Mouse (Mus musculus): ENCODE results near the gene Fam13a. TPM values are rescaled to one million over a fixed set of nuclear protein-coding genes. Genes with fewer than 3 reads are reported as not detected.

The Fam13a gene
- total RNA-seq, 2 experiments from 2014 or later, result 7.6 to 12.6 TPM

- Histone ChIP-seq H3K4me3 (no peak overlapping the region), H3K27ac (no peak overlapping the region)
- no peak for DNase-seq
- TF ChIP-seq CTCF (IDR thresholded peaks at IDR 0.05), result no peak
- intact Hi-C loops (cut with DNase I), result no loop called here
These were observed 77.5 kb downstream of the Fam13a start for GRCm38 (mm10) chr6:58946840-58947239.

- Histone ChIP-seq H3K27ac (no peak overlapping the region), H3K4me3 (no peak overlapping the region)
- intact Hi-C loops (cut with DNase I), result no loop called here
- no peak for DNase-seq
- no peak for TF ChIP-seq CTCF (IDR thresholded peaks at IDR 0.05)
These were observed 78.1 kb downstream of the Fam13a start for GRCm38 (mm10) chr6:58946246-58946645.

- TF ChIP-seq CTCF (IDR thresholded peaks at IDR 0.05), result no peak
- DNase-seq, result no peak
- no peak overlapping the region for H3K27ac ChIP-seq
- intact Hi-C loops (cut with DNase I), result no loop called here
- H3K4me3 ChIP-seq, result no peak overlapping the region
These were observed 80.4 kb downstream of the Fam13a start for GRCm38 (mm10) chr6:58943958-58944357.

- H3K4me3 ChIP-seq, result no peak overlapping the region
- DNase-seq, result no peak
- intact Hi-C loops (cut with DNase I), result no loop called here
- no peak overlapping the region for H3K27ac ChIP-seq
- no peak for TF ChIP-seq CTCF (IDR thresholded peaks at IDR 0.05)
These were observed 82.1 kb downstream of the Fam13a start for GRCm38 (mm10) chr6:58942276-58942675.

GRCm38 (mm10) chr6:58937726-58938125 is 86.6 kb downstream of the Fam13a start:
- DNase-seq, result no peak
- TF ChIP-seq CTCF (IDR thresholded peaks at IDR 0.05), result no peak
- no peak overlapping the region for H3K4me3 ChIP-seq
- intact Hi-C loops (cut with DNase I), result no loop called here
- no peak overlapping the region for H3K27ac ChIP-seq

- Histone ChIP-seq H3K27ac (no peak overlapping the region), H3K4me3 (no peak overlapping the region)
- no peak for DNase-seq
- intact Hi-C loops (cut with DNase I), result no loop called here
- no peak for TF ChIP-seq CTCF (IDR thresholded peaks at IDR 0.05)
These were observed 90.2 kb downstream of the Fam13a start for GRCm38 (mm10) chr6:58934144-58934543.

GRCm38 (mm10) chr6:58933189-58933913 is 91.0 kb downstream of the Fam13a start:
- intact Hi-C loops (cut with DNase I), result no loop called here
- no peak for TF ChIP-seq CTCF (IDR thresholded peaks at IDR 0.05)
- no peak for DNase-seq
- Histone ChIP-seq H3K4me3 (no peak overlapping the region), H3K27ac (no peak overlapping the region)

GRCm38 (mm10) chr6:58932515-58933188 is 91.7 kb downstream of the Fam13a start:
- no peak for DNase-seq
- intact Hi-C loops (cut with DNase I), result no loop called here
- Histone ChIP-seq H3K4me3 (no peak overlapping the region), H3K27ac (no peak overlapping the region)
- no peak for TF ChIP-seq CTCF (IDR thresholded peaks at IDR 0.05)

- Histone ChIP-seq H3K4me3 (no peak overlapping the region), H3K27ac (no peak overlapping the region)
- no peak for DNase-seq
- intact Hi-C loops (cut with DNase I), result no loop called here
- TF ChIP-seq CTCF (IDR thresholded peaks at IDR 0.05), result no peak
These were observed 93.2 kb downstream of the Fam13a start for GRCm38 (mm10) chr6:58931149-58931548.

- peak; percentile 80 for DNase-seq
- TF ChIP-seq CTCF (IDR thresholded peaks at IDR 0.05), result no peak
- Histone ChIP-seq H3K27ac (peak overlapping the region; percentile 32), H3K4me3 (peak overlapping the region; percentile 35)
- intact Hi-C loops (cut with DNase I), result loop anchor here (5.0 kb wide), 2 partner anchors 68 to 92 kb away; partner anchors contain the start of gene Fam13a
These were observed 94.4 kb downstream of the Fam13a start for GRCm38 (mm10) chr6:58929911-58930431.

- no peak overlapping the region; the same call in 1 of the 2 replicates for H3K4me3 ChIP-seq
- H3K27ac ChIP-seq, result peak overlapping the region; percentile 80
- DNase-seq, result peak; percentile 85
- TF ChIP-seq CTCF (IDR thresholded peaks at IDR 0.05), result no peak
- intact Hi-C loops (cut with DNase I), result loop anchor here (5.0 kb wide), 2 partner anchors 66 to 94 kb away; partner anchors contain the start of gene Fam13a
These were observed 96.5 kb downstream of the Fam13a start for GRCm38 (mm10) chr6:58927881-58928280.

- intact Hi-C loops (cut with DNase I), result loop anchor here (5.0 kb wide), 1 partner anchor 260 kb away; no protein-coding TSS in a partner anchor
- TF ChIP-seq CTCF (IDR thresholded peaks at IDR 0.05), result no peak
- Histone ChIP-seq H3K4me3 (no peak overlapping the region), H3K27ac (no peak overlapping the region)
- DNase-seq, result no peak
These were observed 101.8 kb downstream of the Fam13a start for GRCm38 (mm10) chr6:58922511-58922910.

GRCm38 (mm10) chr6:58921623-58922022 is 102.7 kb downstream of the Fam13a start:
- Histone ChIP-seq H3K27ac (no peak overlapping the region), H3K4me3 (no peak overlapping the region)
- TF ChIP-seq CTCF (IDR thresholded peaks at IDR 0.05), result peak; percentile 62
- no peak for DNase-seq
- intact Hi-C loops (cut with DNase I), result loop anchor here (5.0 kb wide), 1 partner anchor 261 kb away; no protein-coding TSS in a partner anchor

All from gastrocnemius, adult 2 months (tissue).